Mouse (Mus musculus): ENCODE data around the gene Snrpa. TPM values are rescaled to one million over a fixed set of nuclear protein-coding genes. Genes with fewer than 3 reads are reported as not detected.

Gene Snrpa
- polyA plus RNA-seq, 3 experiments from 2014 or later, result 63.4 to 96.0 (median 77.8) TPM

DNA sequence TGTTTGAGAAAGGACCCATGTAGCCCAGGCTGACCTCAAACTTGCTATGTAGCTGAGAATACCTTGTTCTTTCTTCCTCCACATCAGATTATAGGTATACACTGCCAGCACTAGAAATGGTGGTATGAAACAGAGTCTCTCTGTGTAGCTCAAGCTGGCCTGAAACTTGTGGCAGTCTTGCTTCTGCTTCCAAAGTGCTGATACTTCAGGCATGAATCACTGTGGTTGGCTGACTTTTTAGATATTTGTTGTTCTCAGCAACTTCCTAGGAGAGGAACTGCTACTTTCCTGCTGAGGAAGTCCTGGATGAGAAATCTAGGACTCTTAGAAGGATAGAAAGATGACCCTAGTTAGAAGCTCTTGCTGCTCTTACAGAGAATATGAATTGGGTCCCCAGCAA lies 2.3 kb upstream of the Snrpa start:
- ATAC-seq, result no peak

DNA sequence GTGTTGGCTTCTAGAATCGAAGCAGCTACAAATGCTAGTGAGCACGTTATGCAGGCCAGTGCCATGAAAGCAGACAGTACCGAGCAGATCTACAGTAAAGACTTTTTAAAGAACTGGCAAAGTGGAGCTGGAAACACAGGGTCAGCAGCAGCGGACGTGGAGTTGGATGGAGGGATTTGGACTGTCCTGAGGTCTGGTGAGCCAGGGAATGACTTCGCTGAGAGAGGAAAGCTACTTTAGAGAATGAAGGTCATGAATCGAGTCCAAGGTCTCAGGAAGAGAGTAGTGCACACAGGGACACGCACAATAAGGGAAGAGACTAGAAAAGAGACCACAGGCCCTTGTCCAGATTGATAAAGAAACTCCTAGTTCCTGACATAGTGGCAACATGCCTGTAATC lies 1.6 kb upstream of the Snrpa start:
- ATAC-seq, result no peak

DNA sequence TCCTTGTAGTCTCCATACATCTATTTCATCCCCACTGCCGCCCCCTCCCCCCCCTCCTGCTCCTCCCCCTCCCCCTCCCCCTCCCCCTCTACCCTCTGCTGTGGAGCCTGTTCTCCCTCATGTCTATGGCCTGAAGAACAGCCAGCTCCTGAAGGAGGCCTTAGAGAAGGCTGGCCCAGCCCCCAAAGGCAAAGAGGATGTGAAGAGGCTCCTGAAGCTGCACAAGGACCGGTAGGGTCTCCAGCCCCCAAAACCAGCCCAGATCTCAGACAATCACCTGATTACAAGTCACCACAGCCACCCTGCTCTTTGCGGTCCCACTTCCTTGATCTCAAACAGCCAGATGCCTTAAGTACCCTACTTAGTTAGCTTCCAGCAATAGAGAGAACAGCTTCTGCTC lies 1.1 kb upstream of the Snrpa start:
- no peak for ATAC-seq

DNA sequence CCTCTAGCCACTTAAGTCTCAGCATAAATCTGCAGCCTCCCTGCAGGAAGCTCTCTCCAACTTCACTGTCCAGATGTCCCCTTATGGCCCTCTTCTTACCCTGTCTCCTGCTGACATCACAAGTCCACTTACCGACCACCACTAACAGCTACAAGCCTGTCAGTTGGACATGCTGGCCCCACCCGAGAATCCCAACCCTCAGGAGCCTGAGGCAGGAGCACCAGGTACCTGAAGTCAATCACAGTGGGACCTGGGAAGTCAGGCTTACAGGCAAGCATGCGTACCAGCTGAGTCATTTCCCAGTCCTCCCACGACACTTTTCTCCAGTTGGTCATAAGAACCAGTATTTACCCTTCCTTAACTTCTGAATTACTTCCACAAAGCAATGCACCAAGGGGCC lies 2.3 kb downstream of the Snrpa start:
- ATAC-seq, result no peak

DNA sequence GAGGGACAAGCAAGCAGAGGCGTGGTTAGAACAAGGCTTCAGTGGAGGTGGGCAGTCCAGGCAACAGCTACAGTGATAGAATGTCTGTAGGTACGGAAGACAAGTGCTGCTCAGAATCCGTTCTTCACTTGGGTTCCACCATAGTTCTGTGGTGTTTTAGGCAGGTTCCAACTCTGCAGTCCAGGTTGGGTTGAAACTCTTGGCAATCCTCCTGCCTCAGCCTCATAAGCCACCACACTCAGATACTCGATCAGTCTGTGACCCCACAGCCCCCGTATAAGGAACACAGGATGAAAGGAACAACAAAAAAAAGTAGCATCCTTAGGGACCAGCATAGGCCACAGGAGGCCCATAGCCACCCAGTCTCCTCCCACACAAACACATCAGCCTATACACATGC lies 3.6 kb downstream of the Snrpa start:
- no peak for ATAC-seq

DNA sequence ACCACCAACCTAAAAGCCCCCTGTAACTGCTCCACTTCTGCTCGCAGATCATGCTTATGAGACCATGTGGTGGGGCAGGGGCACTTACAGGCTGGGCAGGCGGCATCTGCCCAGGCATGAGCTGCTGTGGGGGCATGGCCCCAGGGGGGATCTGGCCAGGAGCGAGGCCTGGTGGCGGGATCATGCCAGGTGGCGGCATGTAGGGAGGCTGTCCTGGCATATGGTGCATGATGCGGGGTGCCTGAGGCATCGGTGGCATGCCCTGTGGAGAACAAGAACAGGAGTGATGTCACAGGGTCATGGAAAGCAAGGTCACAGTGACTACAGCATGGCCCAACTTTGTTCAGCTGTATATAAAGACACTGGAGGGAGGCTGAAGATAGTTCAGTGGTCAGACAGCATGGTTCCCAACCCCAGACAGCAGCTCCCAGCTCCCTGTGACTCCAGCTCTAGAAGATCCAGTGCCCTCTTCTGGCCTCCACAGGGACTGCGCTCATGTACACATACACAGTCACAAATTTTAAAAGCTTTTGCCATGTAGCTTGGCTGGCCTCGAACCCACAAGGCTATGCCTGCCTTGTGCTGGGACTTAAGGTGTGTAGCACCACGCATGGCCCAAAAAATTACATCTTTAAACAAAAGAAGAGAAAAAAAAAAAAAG lies 6.7 kb downstream of the Snrpa start:
- no peak for ATAC-seq

DNA sequence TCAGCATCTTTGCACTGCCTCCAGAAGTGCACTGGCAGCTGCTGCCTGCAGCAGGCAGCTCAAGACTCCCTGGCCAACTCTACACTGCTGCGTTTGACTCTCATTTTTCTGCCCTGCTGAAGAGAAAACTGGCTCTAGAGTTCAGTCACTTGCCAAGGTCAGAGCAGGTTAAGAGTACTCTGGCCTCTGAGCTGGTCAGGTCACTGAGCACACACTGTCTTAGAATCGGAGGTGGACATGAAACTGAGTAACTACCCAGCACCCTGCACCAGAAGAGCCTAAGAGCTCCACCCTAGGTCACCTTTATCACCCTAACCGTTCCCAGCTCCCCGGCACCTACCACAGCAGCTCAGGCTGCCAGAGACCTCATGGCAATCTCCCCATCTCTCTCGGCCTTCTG lies 10.1 kb downstream of the Snrpa start:
- ATAC-seq, result no peak

DNA sequence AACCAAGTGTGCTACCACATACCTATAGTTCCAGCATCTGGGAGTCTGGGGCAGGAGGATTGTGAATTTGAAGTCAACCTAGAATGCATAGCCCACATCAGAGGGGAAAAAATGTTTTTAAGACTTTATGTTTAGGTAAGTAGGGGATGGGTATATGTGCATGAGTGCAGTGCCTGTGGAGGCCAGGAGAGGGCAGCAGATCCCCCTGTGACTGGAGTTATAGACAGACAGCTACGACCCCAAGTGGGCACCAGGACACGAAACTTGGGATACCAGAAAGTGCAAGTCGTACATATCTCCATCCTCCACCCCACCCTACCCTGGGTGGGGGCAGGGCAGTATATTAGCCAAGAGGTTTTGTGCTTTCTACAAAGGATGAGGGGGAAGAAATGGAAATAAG lies 11.1 kb downstream of the Snrpa start:
- no peak for ATAC-seq

DNA sequence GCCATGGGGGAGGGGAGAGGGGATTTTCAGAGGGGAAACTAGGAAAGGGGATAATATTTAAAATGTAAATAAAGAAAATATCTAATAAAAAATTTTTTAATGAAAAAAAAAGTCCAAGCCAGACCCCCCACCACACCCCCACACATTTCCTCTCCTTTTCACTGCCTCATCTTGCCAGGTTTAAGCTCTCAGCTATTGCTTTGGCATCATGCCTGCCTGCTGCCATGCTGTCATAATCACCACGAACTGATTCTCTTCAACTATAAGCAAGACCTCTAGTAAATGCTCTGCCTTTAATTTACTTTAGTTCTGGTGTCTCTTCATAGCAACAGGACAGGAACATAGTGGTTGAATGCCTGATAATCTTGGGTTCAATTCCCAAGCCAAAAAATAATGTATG lies 13.6 kb downstream of the Snrpa start:
- ATAC-seq, result no peak

DNA sequence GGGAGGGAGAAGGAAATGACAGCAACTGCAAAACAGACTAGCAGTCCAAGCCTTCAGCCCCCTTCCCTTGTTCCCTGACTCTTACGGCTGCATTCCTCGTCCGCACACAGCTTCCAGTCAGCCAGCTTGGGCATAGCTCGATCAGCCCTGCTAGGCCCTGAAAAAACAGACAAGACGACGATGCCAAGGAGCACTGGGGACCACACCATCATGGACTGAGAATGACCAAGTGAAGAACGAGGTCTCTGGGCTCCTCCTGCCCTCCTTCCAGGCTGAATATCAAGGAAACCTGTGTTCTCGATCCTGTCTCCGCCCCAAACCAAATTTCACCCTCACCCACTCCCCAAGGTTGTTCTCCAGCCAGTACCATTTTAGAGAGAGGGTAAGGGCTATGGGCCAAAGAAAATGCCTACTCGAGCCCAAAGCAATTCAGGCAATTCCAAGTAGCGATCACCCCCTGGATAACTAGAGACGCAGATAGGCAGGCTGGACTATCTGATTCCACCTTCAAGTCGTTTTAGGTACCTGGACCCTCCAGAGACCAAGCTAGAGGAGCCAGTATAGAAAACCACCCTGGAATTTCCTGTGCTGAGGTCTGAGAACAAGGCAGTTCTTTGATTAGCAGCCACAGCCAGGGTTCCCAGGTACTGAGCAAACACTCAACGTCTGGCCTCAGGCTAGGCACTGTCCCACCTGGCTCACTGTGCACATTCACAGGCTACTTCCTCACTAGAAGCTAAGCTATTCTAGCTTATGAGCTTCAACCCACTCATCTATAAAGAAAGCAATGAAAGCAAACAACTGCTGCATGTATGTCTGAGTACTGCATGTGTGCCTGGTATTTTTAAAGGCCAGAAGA lies 15.0 kb downstream of the Snrpa start, which contains the start of the genes Gm21983 and Mia:
Gm21983 (minus strand) TSS at position 250 of the 859 bp plus-strand sequence.
Mia (minus strand) TSS at position 321 of the 859 bp plus-strand sequence.
- ATAC-seq, result no peak

DNA sequence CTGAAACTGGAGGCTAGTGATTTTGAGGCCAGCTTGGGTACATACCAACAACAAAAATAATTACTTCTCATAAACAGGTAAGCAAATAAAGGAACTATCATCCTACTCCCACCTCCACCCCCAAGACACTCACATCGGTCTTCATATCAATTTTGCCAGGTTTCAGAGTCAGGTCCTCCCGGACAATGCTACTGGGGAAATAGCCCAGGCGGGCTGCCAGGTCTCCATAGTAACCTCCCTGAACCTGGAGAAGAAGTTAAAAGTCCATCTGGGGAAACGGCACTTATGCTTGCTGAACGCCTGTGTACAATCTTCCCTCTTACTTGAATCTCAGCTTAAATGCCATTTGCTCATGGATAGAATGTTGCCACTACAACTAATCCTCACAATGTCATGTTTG lies 16.0 kb downstream of the Snrpa start:
- ATAC-seq, result no peak

DNA sequence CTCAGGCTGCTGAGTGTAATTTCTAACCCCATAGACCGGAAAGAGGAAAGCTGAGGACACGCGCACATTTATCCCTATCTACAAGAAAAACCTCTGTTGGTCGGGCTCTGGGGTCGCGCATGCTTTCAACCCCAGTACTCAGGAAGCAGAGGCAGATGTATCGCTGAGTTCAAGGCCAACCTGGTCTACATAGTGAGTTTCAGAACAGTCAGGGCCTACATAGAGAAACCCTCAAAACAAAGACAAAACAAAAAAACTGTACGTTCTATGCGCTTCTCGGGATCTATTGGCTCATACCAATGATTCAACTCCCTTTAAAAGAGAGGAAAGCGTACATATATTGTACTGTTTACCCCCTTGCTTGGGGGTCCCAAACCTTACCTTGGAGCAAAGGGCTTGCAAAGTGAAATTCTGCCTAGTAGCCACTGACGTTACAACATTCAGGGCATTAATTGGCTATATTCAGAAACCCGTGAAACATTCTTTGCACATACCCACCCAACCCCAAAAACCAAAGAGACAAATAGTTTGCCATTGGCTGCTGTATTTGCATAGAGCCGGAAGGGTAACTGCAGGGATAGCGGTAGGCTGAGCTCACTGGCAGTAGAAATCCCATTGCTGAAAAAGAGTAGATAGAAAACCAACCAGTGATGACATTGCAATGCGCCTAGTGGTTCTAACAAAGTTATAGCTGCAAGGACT lies 16.7 kb downstream of the Snrpa start:
- no peak for ATAC-seq

DNA sequence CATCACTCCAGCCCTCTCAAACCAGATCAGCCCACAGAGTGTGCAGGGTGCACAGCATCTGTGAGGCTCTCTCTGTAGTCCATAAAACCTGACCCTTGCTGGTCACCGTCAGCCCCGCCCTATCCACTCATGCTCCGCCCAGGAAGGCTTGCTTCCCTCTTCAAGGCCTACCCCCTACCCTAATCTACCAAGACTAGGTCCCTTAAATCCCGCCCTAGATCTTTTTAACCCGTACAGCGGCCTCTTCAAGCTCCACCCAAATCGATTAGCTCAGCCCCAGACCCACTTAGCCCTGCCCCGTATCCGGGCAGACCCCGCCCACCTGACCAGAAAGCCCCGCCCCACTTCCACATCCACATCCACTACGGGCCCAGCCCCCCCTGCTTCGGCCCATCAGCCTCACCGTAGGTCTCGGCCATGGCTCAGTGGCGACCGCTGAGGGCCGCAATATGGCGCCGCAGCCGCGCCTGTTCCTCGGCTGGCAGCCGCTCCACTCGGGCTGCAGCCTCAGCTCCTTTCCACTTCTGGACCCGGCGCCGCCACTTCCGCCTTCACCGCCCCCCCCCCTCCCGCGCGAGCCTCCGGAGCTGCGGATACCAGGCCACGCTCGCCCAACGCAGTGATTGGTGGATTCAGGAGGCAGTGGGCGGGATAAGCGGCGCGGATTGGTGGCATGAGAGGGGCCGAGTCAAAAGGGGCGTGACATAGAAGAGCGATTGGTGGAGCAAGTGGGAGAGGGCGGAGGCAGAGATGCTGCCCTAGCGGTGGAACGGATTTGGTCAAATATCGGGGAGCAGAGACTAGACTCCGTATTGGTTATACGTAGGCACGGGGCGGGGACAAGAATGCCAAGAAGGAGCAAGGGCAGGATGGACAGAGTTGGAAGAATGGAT lies 17.5 kb downstream of the Snrpa start, which contains the start of gene Rab4b:
Rab4b (minus strand) TSS at position 573 of the 893 bp plus-strand sequence.
- peak; percentile 94 for ATAC-seq

DNA sequence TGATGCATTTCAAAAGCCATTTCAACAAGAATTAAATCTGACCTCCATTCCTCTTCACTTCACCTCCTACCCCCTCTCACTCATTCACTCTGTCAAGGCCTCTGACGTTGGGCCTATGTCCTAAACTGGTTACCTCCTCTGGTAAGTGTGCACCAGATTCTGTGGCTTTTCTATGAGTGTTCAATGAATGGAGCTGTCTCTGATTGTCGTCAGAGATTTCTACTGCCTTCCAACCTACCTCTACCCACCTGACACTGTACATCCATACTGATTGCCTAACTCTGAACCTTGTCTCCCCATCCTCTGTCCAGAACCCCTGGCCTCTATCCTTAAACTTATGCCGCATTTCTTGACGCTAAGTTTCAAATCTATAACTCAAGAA lies 18.1 kb downstream of the Snrpa start:
- no peak for ATAC-seq

DNA sequence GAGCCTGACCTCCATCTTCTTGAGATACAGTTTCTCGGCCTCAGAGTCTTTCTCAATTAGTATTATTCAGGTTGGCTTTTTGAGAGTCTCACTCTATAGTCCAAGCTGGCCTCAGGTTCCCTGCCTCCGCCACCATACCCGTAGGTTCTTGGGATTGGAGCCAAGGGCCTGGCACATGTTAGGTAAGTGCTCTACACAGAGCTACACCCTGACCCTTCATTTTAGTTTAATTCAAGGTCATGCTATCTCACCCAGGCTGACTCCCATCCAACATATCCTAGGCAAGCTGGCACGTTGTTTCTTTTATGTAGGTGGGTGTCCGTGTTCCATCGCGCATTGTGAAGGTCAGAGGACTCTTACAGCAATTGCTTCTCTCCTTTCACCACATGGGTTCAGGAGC lies 21.2 kb downstream of the Snrpa start:
- no peak for ATAC-seq

DNA sequence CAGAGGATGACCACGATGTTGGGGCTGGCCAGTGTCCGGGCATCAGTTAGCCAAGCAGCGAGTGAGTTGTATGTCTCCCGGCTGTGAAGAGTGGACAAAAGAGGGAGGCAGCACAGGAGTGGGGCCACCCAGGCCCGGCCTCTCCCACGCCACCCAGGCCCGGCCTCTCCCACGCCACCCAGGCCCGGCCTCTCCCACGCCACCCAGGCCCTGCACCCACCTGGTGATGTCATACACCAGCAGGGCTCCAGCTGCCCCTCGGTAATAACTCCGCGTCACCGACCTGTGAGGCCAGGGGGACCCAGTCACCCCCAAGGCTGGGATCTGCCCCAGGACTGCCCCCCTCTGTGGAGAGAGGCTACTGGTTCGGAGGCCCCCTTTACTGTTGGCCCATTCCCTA lies 21.6 kb downstream of the Snrpa start:
- ATAC-seq, result no peak

DNA sequence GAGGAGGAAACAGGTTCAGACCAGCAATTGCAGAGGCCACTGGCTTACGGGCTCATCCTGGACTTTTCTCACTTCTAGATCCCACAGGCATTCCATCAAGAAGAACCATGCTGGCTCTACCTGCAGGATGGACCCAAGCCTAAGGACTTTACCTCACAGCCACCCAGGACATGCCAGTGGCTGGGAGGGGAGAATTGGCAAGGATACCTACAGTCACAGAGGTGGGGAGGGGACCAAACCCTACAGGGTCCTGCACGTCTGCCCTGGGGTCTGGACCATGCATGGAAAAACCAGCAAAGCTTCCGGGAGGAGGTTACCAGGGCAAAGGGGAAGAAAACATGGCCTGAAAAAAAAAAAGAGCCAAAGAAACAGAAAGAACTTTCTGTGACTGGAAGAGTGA lies 25.1 kb downstream of the Snrpa start:
- no peak for ATAC-seq

DNA sequence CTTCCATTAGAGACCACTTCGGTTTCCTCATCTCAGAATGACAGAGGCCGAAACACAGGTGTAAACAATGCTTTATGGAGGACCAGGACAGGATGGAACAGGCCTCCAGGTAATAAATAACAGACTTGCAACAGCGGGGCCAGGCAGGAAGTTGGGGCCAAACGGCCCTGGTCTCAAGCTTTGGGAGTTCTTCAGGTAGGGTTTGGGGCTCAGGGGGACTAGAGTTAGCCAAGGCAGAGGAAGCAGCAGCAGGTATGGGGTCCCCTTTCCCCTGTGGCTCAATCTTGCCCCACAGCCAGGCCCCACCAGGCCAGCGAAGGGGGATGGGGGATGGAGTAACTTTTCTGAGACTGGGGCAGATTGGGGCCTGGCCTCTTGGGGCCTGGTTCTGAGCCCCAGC lies 27.7 kb downstream of the Snrpa start:
- ATAC-seq, result no peak

DNA sequence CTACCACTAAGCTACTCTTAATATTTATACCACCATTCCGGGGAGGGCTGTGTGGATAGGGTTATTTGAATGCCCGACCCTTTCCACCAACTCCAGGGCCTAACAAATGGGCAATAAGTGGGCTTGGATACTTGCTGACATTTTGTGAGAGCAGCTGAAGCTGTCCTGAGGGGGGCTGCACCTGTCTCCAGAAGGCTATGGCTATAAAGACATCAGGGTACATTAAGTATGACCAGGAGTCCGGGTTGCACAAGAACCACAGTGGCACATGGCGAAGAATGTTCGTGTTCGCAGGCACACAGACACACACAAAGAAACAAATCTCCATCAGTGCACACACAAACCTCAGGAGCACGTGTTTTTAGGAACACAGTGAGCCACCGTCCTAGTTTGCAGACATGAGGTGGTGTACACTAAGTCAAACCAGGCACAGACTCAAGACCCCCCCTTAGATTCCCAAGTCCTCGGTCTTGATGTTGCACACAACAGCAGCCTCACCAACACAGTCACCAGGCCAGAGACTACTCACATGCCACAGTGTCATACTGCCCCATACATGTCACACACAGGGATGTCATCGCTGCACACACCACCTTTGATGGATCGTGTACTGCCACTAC lies 28.5 kb downstream of the Snrpa start:
- ATAC-seq, result no peak

DNA sequence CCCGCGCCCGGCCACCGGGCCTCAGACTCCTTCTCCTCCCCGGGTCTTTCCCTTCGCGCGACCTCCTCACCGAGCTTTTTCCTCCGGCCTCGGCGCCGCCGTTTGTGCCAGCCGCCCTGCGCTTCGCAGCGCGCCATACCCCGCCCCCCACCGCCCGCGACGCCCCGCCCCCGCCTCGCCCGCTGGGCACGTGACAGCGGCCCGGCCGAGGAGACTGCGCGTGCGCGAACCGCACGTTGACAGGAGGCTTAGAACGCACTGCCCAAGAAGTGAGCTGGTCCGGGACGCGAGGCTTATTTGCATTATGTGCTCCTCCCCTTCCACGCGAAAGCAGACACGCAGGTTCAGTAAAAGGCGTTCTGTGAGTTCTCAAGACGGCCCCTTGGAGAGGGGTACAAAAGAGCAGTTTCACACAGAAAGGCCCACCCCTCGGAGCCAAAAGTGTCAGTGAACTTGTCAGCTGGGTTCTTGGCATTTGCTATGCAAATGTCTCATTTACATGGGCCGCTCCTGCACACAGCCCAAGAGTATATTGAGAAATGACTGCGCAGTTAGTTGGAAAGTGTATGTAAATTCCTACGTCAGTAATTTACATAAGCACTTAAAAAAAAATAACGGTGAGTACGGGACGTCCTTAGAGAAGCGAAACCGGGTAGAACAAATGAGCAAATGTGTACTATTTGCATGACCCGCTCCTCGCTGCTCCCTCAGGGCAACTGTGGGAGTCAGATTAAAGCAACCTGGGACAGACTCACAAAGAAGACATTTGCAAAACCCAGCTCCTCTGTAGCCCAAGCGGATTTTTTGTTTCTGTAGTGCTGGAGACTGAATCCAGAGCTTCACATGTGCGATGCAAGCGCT lies 29.2 kb downstream of the Snrpa start, which contains the start of gene Egln2:
Egln2 (minus strand) TSS at position 189 of the 861 bp plus-strand sequence.
- ATAC-seq, result peak; percentile 81

DNA sequence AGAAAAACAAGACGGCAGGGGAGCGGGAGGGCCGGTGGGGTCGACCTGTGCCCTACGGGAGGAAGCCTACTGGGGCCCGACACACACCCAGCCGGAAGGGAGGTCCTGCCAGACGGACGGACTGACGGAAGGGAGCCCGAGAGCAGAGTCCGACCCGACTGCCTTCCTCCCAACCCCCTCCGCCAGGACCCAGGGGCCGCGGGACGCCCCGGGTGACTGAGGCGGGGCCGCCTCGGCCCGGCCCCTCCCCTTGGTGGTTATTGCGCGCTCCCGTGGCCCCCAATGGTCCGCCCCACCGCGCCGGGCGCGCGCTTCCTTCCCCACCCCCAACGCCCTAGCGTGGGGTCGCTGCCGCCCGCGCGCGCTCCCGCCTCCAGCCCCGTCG lies 29.9 kb downstream of the Snrpa start:
- peak; percentile 36 for ATAC-seq
